Mouse (Mus musculus) bone marrow, adult 2 months (tissue): ENCODE measurements around the gene Xntrpc.

Experiments used
- CTCF ChIP-seq: fragments of 200-500 bp; IDR thresholded peaks from 2 replicates; pipeline ENCODE4 v1.5.1; 2011; ENCODE audit warnings: low read length, control low read depth; ENCODE audit not compliant: control insufficient read depth, insufficient read depth
- POLR2A ChIP-seq: fragments of 200-500 bp; IDR thresholded peaks from 2 replicates; pipeline ENCODE4 v1.6.1; 2011; ENCODE audit warnings: low read depth, mild to moderate bottlenecking, control low read depth, low read length, borderline replicate concordance; ENCODE audit not compliant: control insufficient read depth

DNA sequence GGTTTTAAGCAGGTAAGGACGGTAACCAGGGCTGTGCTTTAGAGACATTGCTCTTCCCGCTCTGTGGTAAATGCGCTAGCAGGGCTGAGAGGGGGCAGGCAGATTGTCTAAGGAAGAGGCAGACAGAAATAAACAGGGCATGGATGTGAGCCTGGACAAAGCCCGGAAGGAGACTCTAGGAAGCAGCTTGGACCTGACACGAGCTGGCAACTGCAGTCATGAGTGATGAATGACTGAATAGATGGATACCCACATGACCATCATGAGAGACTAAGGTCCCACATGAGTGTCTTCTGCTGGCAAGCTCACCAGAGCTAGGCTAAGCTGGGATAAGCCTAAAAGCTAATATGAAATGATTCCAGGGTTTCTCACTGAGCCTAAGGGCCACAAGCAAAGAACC lies 38.6 kb downstream of the Xntrpc start:
- TF ChIP-seq POLR2A (no peak), CTCF (no peak)
